Mouse (Mus musculus): ENCODE measurements at regions not wholly inside any gene's neighbourhood (a gene's known extent, or its start where the extent isn't known, plus 50 kb on each side); places are given as distances from the start of the nearest gene placed in this dataset.

GRCm38 (mm10) chr8:126135100-126135499, 140.1 kb downstream of the Kcnk1 start:
- TF ChIP-seq CTCF (IDR thresholded peaks at IDR 0.05; ENCODE audit: borderline replicate concordance, insufficient read depth, low read depth, low read length) (no peak), POLR2A (IDR thresholded peaks at IDR 0.05; ENCODE audit: borderline replicate concordance, insufficient read depth, low read length) (no peak)
